Mouse (Mus musculus): Measurements from ENCODE around the gene Ip6k2. TPM values are rescaled to one million over a fixed set of nuclear protein-coding genes. Genes with fewer than 3 reads are reported as not detected.

The Ip6k2 gene
- polyA plus RNA-seq, 1 experiment = 45.5 TPM

- Histone ChIP-seq H3K27me3 (ENCODE audit: control insufficient read depth, insufficient read depth, insufficient read length) (no peaks in the 10 kb centered on the region), H3ac (ENCODE audit: control insufficient read depth, insufficient read length) (no peak overlapping the region), H3K36me3 (ENCODE audit: control insufficient read depth, insufficient read depth) (peaks cover 8% of the 10 kb centered on the region), H3K4me3 (no peak overlapping the region), H3K4me2 (ENCODE audit: low read depth) (no peak overlapping the region), H3K79me2 (ENCODE audit: control insufficient read depth, insufficient read depth) (no peaks in the 10 kb centered on the region)
- TF ChIP-seq POLR2AphosphoS2 (IDR thresholded peaks at IDR 0.05; ENCODE audit: insufficient read length, low read depth) = no peak
- TF ChIP-seq SRF (IDR thresholded peaks at IDR 0.05; ENCODE audit: control insufficient read depth, insufficient read length, low read depth) = no peak
- no peak for TF ChIP-seq MYOD1 (IDR thresholded peaks at IDR 0.05; ENCODE audit: control insufficient read depth in 1 of 3, insufficient read length in 2 of 3, low read depth in 2 of 3)
- no peak for TF ChIP-seq MAX (IDR thresholded peaks at IDR 0.05; ENCODE audit: low read depth)
- no peak for TF ChIP-seq MYOG (IDR thresholded peaks at IDR 0.05; ENCODE audit: control insufficient read depth in 1 of 3, insufficient read depth in 1 of 3, insufficient read length in 2 of 3, low read depth in 2 of 3)
- TF ChIP-seq TCF12 (IDR thresholded peaks at IDR 0.05; ENCODE audit: insufficient read depth, poor library complexity, severe bottlenecking) = no peak
- no peak for TF ChIP-seq CEBPB (IDR thresholded peaks at IDR 0.05; ENCODE audit: insufficient read depth, poor library complexity, severe bottlenecking)
- no peak for TF ChIP-seq E2F4 (IDR thresholded peaks at IDR 0.05; ENCODE audit: insufficient read depth)
- TF ChIP-seq REST (IDR thresholded peaks at IDR 0.05; ENCODE audit: insufficient read depth, insufficient read length) = no peak
- TF ChIP-seq POLR2A (IDR thresholded peaks at IDR 0.05; ENCODE audit: insufficient read length, low read depth) = no peak
- no peak for TF ChIP-seq TCF3 (IDR thresholded peaks at IDR 0.05; ENCODE audit: insufficient read length, low read depth)
- no peak for TF ChIP-seq USF1 (IDR thresholded peaks at IDR 0.05; ENCODE audit: low read depth)
These were observed 31.3 kb upstream of the Ip6k2 start for GRCm38 (mm10) chr9:108752142-108752920.

- no peaks in the 10 kb centered on the region for H3K79me2 ChIP-seq (ENCODE audit: control insufficient read depth, insufficient read depth)
- H3K4me3 ChIP-seq = no peak overlapping the region
- H3K27me3 ChIP-seq (ENCODE audit: control insufficient read depth, insufficient read depth, insufficient read length) = no peaks in the 10 kb centered on the region
- TF ChIP-seq POLR2AphosphoS2 (IDR thresholded peaks at IDR 0.05; ENCODE audit: insufficient read length, low read depth) (no peak), SRF (IDR thresholded peaks at IDR 0.05; ENCODE audit: control insufficient read depth, insufficient read length, low read depth) (no peak), E2F4 (IDR thresholded peaks at IDR 0.05; ENCODE audit: insufficient read depth) (no peak), REST (IDR thresholded peaks at IDR 0.05; ENCODE audit: insufficient read depth, insufficient read length) (no peak), USF1 (IDR thresholded peaks at IDR 0.05; ENCODE audit: low read depth) (no peak), MAX (IDR thresholded peaks at IDR 0.05; ENCODE audit: low read depth) (no peak), POLR2A (IDR thresholded peaks at IDR 0.05; ENCODE audit: insufficient read length, low read depth) (no peak), TCF3 (IDR thresholded peaks at IDR 0.05; ENCODE audit: insufficient read length, low read depth) (no peak), MYOD1 (IDR thresholded peaks at IDR 0.05; ENCODE audit: control insufficient read depth in 1 of 3, insufficient read length in 2 of 3, low read depth in 2 of 3) (no peak), MYOG (IDR thresholded peaks at IDR 0.05; ENCODE audit: control insufficient read depth in 1 of 3, insufficient read depth in 1 of 3, insufficient read length in 2 of 3, low read depth in 2 of 3) (no peak), TCF12 (IDR thresholded peaks at IDR 0.05; ENCODE audit: insufficient read depth, poor library complexity, severe bottlenecking) (no peak), CEBPB (IDR thresholded peaks at IDR 0.05; ENCODE audit: insufficient read depth, poor library complexity, severe bottlenecking) (no peak)
- H3ac ChIP-seq (ENCODE audit: control insufficient read depth, insufficient read length) = no peak overlapping the region
- H3K4me2 ChIP-seq (ENCODE audit: low read depth) = no peak overlapping the region
- peaks cover 3% of the 10 kb centered on the region for H3K36me3 ChIP-seq (ENCODE audit: control insufficient read depth, insufficient read depth)
These were observed 30.3 kb upstream of the Ip6k2 start for GRCm38 (mm10) chr9:108753326-108753725.

- H3ac ChIP-seq (ENCODE audit: control insufficient read depth, insufficient read length) = no peak overlapping the region
- TF ChIP-seq CEBPB (IDR thresholded peaks at IDR 0.05; ENCODE audit: insufficient read depth, poor library complexity, severe bottlenecking) (no peak), MYOG (IDR thresholded peaks at IDR 0.05; ENCODE audit: control insufficient read depth in 1 of 3, insufficient read depth in 1 of 3, insufficient read length in 2 of 3, low read depth in 2 of 3) (no peak), MAX (IDR thresholded peaks at IDR 0.05; ENCODE audit: low read depth) (no peak), REST (IDR thresholded peaks at IDR 0.05; ENCODE audit: insufficient read depth, insufficient read length) (no peak), SRF (IDR thresholded peaks at IDR 0.05; ENCODE audit: control insufficient read depth, insufficient read length, low read depth) (no peak)
- H3K36me3 ChIP-seq (ENCODE audit: control insufficient read depth, insufficient read depth) = no peaks in the 10 kb centered on the region
- H3K4me2 ChIP-seq (ENCODE audit: low read depth) = no peak overlapping the region
- H3K27me3 ChIP-seq (ENCODE audit: control insufficient read depth, insufficient read depth, insufficient read length) = no peaks in the 10 kb centered on the region
- H3K4me3 ChIP-seq = no peak overlapping the region
- H3K79me2 ChIP-seq (ENCODE audit: control insufficient read depth, insufficient read depth) = no peaks in the 10 kb centered on the region
These were observed 29.6 kb upstream of the Ip6k2 start for GRCm38 (mm10) chr9:108753976-108754375.

GRCm38 (mm10) chr9:108754423-108754822, 29.2 kb upstream of the Ip6k2 start:
- no peak for TF ChIP-seq TCF3 (IDR thresholded peaks at IDR 0.05; ENCODE audit: insufficient read length, low read depth)
- no peak for TF ChIP-seq USF1 (IDR thresholded peaks at IDR 0.05; ENCODE audit: low read depth)
- TF ChIP-seq REST (IDR thresholded peaks at IDR 0.05; ENCODE audit: insufficient read depth, insufficient read length) = no peak
- no peak for TF ChIP-seq MYOD1 (IDR thresholded peaks at IDR 0.05; ENCODE audit: control insufficient read depth in 1 of 3, insufficient read length in 2 of 3, low read depth in 2 of 3)
- TF ChIP-seq POLR2AphosphoS2 (IDR thresholded peaks at IDR 0.05; ENCODE audit: insufficient read length, low read depth) = no peak
- TF ChIP-seq POLR2A (IDR thresholded peaks at IDR 0.05; ENCODE audit: insufficient read length, low read depth) = no peak
- TF ChIP-seq MYOG (IDR thresholded peaks at IDR 0.05; ENCODE audit: control insufficient read depth in 1 of 3, insufficient read depth in 1 of 3, insufficient read length in 2 of 3, low read depth in 2 of 3) = no peak
- no peak for TF ChIP-seq E2F4 (IDR thresholded peaks at IDR 0.05; ENCODE audit: insufficient read depth)
- no peak for TF ChIP-seq TCF12 (IDR thresholded peaks at IDR 0.05; ENCODE audit: insufficient read depth, poor library complexity, severe bottlenecking)
- no peak overlapping the region for H3K4me2 ChIP-seq (ENCODE audit: low read depth)
- no peaks in the 10 kb centered on the region for H3K36me3 ChIP-seq (ENCODE audit: control insufficient read depth, insufficient read depth)
- H3ac ChIP-seq (ENCODE audit: control insufficient read depth, insufficient read length) = no peak overlapping the region
- H3K27me3 ChIP-seq (ENCODE audit: control insufficient read depth, insufficient read depth, insufficient read length) = no peaks in the 10 kb centered on the region
- H3K79me2 ChIP-seq (ENCODE audit: control insufficient read depth, insufficient read depth) = no peaks in the 10 kb centered on the region
- no peak overlapping the region for H3K4me3 ChIP-seq
